Mouse (Mus musculus): ENCODE results near the gene Dusp7.

DNA sequence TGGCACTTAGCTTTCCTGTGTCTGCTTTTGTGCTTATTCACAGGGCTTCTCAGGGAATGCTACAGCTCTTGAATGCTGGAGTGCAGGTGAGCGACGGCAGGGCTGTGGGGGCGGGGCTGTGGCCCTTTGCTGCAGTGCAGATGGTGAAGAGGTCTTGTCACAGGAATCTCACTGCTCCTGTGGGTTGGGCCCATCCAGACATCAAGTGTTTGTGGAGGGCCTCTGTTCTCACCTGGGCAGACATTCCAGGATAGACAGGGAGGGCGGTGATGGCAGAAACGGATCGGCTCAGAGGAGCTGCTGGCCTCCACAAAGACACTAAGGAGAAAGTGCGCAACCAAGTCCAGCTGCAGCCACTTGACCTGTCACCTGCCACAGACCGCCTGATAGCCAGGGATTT lies 42.2 kb upstream of the Dusp7 start:
- TF ChIP-seq ZNF384 (IDR thresholded peaks at IDR 0.05; ENCODE audit: low read depth, low read length) (no peak), CTCF (IDR thresholded peaks at IDR 0.05 in 2 of 3, conservative IDR thresholded peaks at IDR 0.05 in 1 of 3; ENCODE audit: control insufficient read depth in 1 of 3, insufficient read depth in 1 of 3, low read depth in 2 of 3, low read length in 3 of 3, poor library complexity in 1 of 3, severe bottlenecking in 1 of 3) (no peak), ETS1 (IDR thresholded peaks at IDR 0.05; ENCODE audit: low read depth, low read length) (no peak), E2F4 (IDR thresholded peaks at IDR 0.05; ENCODE audit: borderline replicate concordance, low read depth, low read length) (no peak), NELFE (IDR thresholded peaks at IDR 0.05; ENCODE audit: low read depth, low read length) (no peak), ZC3H11A (IDR thresholded peaks at IDR 0.05; ENCODE audit: low read depth, low read length) (no peak)
